Mouse (Mus musculus): ENCODE results near the gene Fign. TPM values are rescaled to one million over a fixed set of nuclear protein-coding genes. Genes with fewer than 3 reads are reported as not detected.

Fign gene
- polyA plus RNA-seq, 1 experiment from 2014 or later, result 2.8 TPM

DNA sequence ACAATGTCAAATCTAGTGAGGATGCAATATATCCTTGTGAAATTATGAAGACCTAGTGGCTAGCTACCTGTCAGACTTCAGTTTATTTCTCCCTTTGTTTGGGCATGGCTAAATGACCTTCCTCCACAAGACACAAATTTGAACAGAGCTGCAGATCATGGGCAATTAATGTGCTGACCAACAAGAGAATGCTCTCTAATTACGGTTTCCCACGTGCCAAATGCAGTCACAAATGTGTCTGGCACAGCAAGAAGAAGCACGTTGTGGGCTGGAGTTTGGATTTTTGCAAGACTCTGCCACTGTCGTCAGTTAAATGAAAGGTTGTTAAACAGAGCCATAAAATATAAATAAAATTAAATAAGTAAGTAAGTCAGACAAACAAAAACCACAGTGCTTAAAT lies 25.7 kb downstream of the Fign start:
- Histone ChIP-seq H3K9ac (ENCODE audit: low read depth, low read length) (no peak overlapping the region), H3K4me3 (ENCODE audit: low read depth, low read length) (no peak overlapping the region), H3K36me3 (ENCODE audit: control insufficient read depth, insufficient read depth) (no peaks in the 10 kb centered on the region), H3K27ac (ENCODE audit: low read length) (no peak overlapping the region), H3K4me2 (ENCODE audit: low read depth, low read length) (no peak overlapping the region), H3K27me3 (ENCODE audit: control insufficient read depth, insufficient read depth, low read depth, low read length) (no peaks in the 10 kb centered on the region), H3K4me1 (ENCODE audit: control insufficient read depth, low read depth, low read length) (no peaks in the 10 kb centered on the region), H3K9me3 (replicated peaks; ENCODE audit: control insufficient read depth, low read length) (no peaks in the 10 kb centered on the region)
- WGBS (ENCODE audit: insufficient replicate concordance), result 58% methylated on average over 4 of the region's 4 CpGs
- ATAC-seq (ENCODE audit: low read depth), result no peak

DNA sequence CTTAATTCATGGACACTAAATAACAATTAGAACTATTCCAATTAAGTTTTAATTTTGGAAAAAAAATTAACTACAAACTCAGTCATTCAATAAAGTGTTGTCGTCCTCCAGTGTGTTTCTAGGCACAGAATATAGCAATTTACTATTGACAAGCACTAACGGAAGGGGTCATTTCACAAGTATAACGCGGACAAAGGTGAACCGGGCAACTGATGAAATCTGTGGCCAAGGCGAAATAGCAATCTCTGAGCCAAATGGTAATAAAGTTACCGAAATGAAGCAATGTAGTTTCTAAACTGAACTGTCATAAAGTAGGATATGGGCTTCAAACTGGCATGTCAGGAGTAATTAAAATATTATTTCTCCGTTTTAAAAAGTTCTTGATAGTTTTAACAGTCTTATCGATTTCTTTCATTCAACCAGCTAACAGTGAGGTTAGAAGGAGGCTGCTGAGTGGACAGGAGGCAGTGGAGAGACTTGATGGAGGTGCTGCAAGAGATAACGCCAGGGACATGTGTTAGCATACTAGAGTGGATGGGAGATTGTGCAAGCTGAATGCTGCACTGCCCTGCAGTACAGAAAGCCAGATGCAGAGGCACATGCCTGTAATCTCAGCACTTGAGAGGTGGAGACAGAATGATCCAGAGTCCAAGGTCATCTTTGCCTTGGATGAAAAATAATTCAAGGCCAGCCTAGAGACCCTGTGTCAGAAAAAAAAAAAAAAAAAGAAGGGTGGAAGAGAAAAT lies 27.7 kb downstream of the Fign start:
- Histone ChIP-seq H3K9me3 (replicated peaks; ENCODE audit: control insufficient read depth, low read length) (no peaks in the 10 kb centered on the region), H3K36me3 (ENCODE audit: control insufficient read depth, insufficient read depth) (no peaks in the 10 kb centered on the region), H3K27me3 (ENCODE audit: control insufficient read depth, insufficient read depth, low read depth, low read length) (no peaks in the 10 kb centered on the region), H3K4me1 (ENCODE audit: control insufficient read depth, low read depth, low read length) (no peaks in the 10 kb centered on the region), H3K4me2 (ENCODE audit: low read depth, low read length) (no peak overlapping the region), H3K27ac (ENCODE audit: low read length) (no peak overlapping the region; the same call in 1 of the 2 replicates), H3K9ac (ENCODE audit: low read depth, low read length) (no peak overlapping the region), H3K4me3 (ENCODE audit: low read depth, low read length) (no peak overlapping the region)
- peak; percentile 91 for ATAC-seq (ENCODE audit: low read depth)
- WGBS (ENCODE audit: insufficient replicate concordance), result 53% methylated on average over 10 of the region's 10 CpGs

DNA sequence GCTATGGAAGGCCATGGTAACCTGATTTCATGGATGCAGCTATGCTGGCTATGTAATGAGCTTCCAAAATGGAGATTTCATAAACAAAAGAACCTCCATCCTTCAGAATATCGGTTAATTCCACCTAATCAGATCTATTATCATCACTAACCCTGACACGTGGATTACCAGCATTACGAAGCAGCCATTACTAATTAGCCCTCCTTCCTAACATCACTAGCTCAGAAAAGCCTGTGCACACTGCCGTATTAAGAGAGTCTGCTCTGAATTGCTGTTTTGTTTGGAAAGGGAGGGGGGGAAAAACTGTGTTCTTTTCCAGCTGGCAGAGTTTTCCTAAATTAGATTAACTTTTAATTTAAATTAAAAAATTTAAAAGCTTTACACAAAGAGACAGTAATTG lies 32.3 kb downstream of the Fign start:
- no peaks in the 10 kb centered on the region for H3K4me1 ChIP-seq (ENCODE audit: control insufficient read depth, low read depth, low read length)
- H3K27me3 ChIP-seq (ENCODE audit: control insufficient read depth, insufficient read depth, low read depth, low read length), result no peaks in the 10 kb centered on the region
- WGBS (ENCODE audit: insufficient replicate concordance), result 67% methylated on average over 4 of the region's 4 CpGs
- H3K4me3 ChIP-seq (ENCODE audit: low read depth, low read length), result no peak overlapping the region
- H3K27ac ChIP-seq (ENCODE audit: low read length), result no peak overlapping the region
- no peak for ATAC-seq (ENCODE audit: low read depth)
- no peaks in the 10 kb centered on the region for H3K36me3 ChIP-seq (ENCODE audit: control insufficient read depth, insufficient read depth)
- no peak overlapping the region for H3K9ac ChIP-seq (ENCODE audit: low read depth, low read length)
- no peak overlapping the region for H3K4me2 ChIP-seq (ENCODE audit: low read depth, low read length)
- H3K9me3 ChIP-seq (replicated peaks; ENCODE audit: control insufficient read depth, low read length), result no peaks in the 10 kb centered on the region

DNA sequence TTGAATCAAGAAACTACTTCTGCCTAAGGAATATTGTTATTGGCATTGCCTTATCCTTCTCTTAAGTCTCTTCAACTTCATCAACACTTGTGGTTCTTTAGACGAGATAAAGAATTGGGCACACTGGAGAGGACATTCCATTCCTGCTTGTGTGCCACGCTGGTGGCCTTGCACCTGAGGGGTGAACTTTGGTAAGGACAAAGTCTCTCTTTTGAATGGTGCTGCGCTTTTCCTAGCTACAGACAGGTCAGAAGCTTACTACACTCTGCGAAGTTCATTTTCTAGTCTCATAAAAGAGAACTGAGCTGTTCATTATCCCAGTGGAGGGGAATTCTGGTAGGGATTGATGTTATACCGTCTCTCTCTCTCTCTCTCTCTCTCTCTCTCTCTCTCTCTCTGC lies 38.4 kb downstream of the Fign start:
- peak; percentile 79 for ATAC-seq (ENCODE audit: low read depth)
- Histone ChIP-seq H3K36me3 (ENCODE audit: control insufficient read depth, insufficient read depth) (no peaks in the 10 kb centered on the region), H3K4me2 (ENCODE audit: low read depth, low read length) (no peak overlapping the region), H3K9ac (ENCODE audit: low read depth, low read length) (no peak overlapping the region), H3K4me1 (ENCODE audit: control insufficient read depth, low read depth, low read length) (no peaks in the 10 kb centered on the region; the same call in 1 of the 2 replicates), H3K27ac (ENCODE audit: low read length) (peak overlapping the region; percentile 49; the same call in 1 of the 2 replicates), H3K27me3 (ENCODE audit: control insufficient read depth, insufficient read depth, low read depth, low read length) (no peaks in the 10 kb centered on the region), H3K9me3 (replicated peaks; ENCODE audit: control insufficient read depth, low read length) (no peaks in the 10 kb centered on the region), H3K4me3 (ENCODE audit: low read depth, low read length) (no peak overlapping the region)
- WGBS (ENCODE audit: insufficient replicate concordance), result 51% methylated on average over 5 of the region's 5 CpGs

DNA sequence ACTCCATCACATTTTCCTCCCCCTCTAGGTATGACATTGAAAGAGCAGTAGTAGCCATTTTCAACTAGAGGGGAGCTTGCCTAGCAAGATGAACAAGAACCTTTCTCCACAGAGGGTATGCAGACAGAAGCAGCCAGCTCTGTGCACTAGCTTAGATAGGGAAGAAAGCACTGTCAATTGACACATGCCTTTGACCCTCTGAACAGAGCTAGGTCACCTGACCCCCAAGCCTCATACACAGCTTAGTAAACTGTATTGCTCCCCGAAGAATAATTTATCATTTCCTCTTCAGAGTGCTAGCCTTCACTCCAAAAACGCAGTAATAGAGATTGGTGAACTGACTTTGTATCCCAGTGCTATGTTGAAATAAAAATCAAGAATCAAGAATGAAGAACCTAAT lies 49.7 kb downstream of the Fign start:
- 43% methylated on average over 2 of the region's 2 CpGs for WGBS (ENCODE audit: insufficient replicate concordance)
- H3K9ac ChIP-seq (ENCODE audit: low read depth, low read length), result no peak overlapping the region
- H3K4me1 ChIP-seq (ENCODE audit: control insufficient read depth, low read depth, low read length), result no peaks in the 10 kb centered on the region; the same call in 1 of the 2 replicates
- no peaks in the 10 kb centered on the region for H3K27me3 ChIP-seq (ENCODE audit: control insufficient read depth, insufficient read depth, low read depth, low read length)
- H3K4me3 ChIP-seq (ENCODE audit: low read depth, low read length), result no peak overlapping the region
- H3K36me3 ChIP-seq (ENCODE audit: control insufficient read depth, insufficient read depth), result no peaks in the 10 kb centered on the region
- H3K27ac ChIP-seq (ENCODE audit: low read length), result no peak overlapping the region
- H3K9me3 ChIP-seq (replicated peaks; ENCODE audit: control insufficient read depth, low read length), result no peaks in the 10 kb centered on the region
- no peak for ATAC-seq (ENCODE audit: low read depth)
- no peak overlapping the region for H3K4me2 ChIP-seq (ENCODE audit: low read depth, low read length)

DNA sequence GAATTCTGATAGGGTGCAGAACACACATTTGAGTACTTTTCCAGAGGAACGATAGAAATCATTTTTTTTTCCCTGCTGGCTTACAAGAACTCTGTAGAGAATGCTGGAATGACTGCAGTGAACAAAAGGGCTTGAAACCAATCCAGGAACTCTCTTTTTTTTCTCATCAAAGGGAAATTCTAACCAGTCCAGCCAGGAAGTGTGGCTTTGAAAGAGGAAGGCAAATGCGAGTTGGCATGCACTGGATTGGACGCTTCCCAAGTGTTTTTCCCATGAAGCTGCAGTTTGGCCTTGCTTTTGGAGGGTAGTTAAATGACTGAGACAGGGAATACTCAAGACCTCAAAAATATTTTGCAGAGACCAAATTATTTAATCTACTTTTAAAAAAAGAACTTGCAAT lies 54.7 kb downstream of the Fign start:
- Histone ChIP-seq H3K4me1 (ENCODE audit: control insufficient read depth, low read depth, low read length) (no peaks in the 10 kb centered on the region; the same call in 1 of the 2 replicates), H3K4me2 (ENCODE audit: low read depth, low read length) (no peak overlapping the region), H3K36me3 (ENCODE audit: control insufficient read depth, insufficient read depth) (no peaks in the 10 kb centered on the region), H3K9me3 (replicated peaks; ENCODE audit: control insufficient read depth, low read length) (no peaks in the 10 kb centered on the region), H3K27me3 (ENCODE audit: control insufficient read depth, insufficient read depth, low read depth, low read length) (no peaks in the 10 kb centered on the region), H3K9ac (ENCODE audit: low read depth, low read length) (no peak overlapping the region), H3K27ac (ENCODE audit: low read length) (no peak overlapping the region), H3K4me3 (ENCODE audit: low read depth, low read length) (no peak overlapping the region)
- WGBS (ENCODE audit: insufficient replicate concordance), result 37% methylated on average over 3 of the region's 3 CpGs
- no peak for ATAC-seq (ENCODE audit: low read depth)

DNA sequence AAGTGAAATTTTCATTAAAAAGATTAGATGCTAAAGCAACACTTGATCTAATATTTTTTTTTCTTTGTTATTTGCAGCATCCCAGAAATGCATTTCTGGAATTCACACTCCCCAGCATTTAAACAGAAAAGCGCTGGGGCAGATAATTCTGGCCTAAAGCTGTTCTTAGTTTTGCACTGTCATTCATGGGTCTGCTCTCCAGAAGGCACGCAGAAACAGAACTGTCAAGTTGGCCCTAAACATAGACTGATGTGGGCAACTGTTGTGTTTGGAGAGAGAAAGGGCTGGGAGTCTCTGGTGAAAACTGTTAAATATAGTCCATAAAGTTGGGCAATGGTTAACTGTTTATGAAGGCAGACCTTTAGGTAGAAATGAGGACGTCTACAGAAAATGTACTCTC lies 62.4 kb downstream of the Fign start:
- H3K27ac ChIP-seq (ENCODE audit: low read length), result no peak overlapping the region
- 42% methylated on average over 3 of the region's 3 CpGs for whole genome bisulfite sequencing (ENCODE audit: insufficient replicate concordance)
- H3K9me3 ChIP-seq (replicated peaks; ENCODE audit: control insufficient read depth, low read length), result no peaks in the 10 kb centered on the region
- no peak overlapping the region for H3K9ac ChIP-seq (ENCODE audit: low read depth, low read length)
- H3K27me3 ChIP-seq (ENCODE audit: control insufficient read depth, insufficient read depth, low read depth, low read length), result no peaks in the 10 kb centered on the region
- no peak for ATAC-seq (ENCODE audit: low read depth)
- H3K4me1 ChIP-seq (ENCODE audit: control insufficient read depth, low read depth, low read length), result no peaks in the 10 kb centered on the region
- H3K4me3 ChIP-seq (ENCODE audit: low read depth, low read length), result no peak overlapping the region
- H3K4me2 ChIP-seq (ENCODE audit: low read depth, low read length), result no peak overlapping the region
- no peaks in the 10 kb centered on the region for H3K36me3 ChIP-seq (ENCODE audit: control insufficient read depth, insufficient read depth)

DNA sequence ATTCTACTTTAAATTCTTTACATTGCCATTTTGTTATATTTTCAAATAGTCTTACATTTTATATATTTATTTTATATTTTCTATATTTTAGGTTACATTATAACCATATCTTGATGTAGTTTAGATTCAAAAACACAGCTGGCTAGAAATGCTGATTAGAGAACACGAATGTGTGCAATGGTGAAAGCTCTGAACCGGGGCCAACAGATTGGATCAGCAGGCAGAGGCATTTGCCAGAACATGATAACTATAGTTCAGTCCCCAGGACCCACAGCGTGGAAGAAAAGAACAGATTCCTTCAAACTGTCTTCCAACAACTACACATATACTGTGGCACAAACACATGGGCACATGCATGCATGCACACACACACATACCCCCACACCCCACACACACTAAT lies 64.0 kb downstream of the Fign start:
- Histone ChIP-seq H3K4me3 (ENCODE audit: low read depth, low read length) (no peak overlapping the region), H3K27ac (ENCODE audit: low read length) (no peak overlapping the region), H3K9ac (ENCODE audit: low read depth, low read length) (no peak overlapping the region), H3K4me2 (ENCODE audit: low read depth, low read length) (no peak overlapping the region), H3K27me3 (ENCODE audit: control insufficient read depth, insufficient read depth, low read depth, low read length) (no peaks in the 10 kb centered on the region), H3K9me3 (replicated peaks; ENCODE audit: control insufficient read depth, low read length) (no peaks in the 10 kb centered on the region), H3K4me1 (ENCODE audit: control insufficient read depth, low read depth, low read length) (no peaks in the 10 kb centered on the region), H3K36me3 (ENCODE audit: control insufficient read depth, insufficient read depth) (no peaks in the 10 kb centered on the region)
- whole genome bisulfite sequencing (ENCODE audit: insufficient replicate concordance), result 66% methylated on average over 3 of the region's 3 CpGs
- ATAC-seq (ENCODE audit: low read depth), result no peak

DNA sequence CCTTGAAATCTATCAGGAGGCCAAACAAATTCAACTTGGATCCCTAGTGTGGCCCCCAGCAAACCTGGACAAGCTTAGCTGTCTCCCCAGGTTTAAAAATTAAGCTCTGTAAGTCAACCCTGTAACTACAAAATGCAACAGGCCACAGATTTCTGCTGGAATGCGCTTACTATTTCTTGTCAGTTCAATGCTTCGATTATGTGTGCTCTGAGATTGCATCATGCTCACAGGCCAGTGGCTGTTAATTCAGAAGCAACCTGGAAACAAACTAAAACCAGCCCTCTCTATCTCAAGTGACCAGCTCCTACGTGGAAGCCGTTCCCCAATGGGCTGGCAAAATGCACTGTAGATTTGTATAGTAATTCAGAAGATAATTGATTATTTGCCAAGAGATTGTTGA lies 71.9 kb downstream of the Fign start:
- Histone ChIP-seq H3K9ac (ENCODE audit: low read depth, low read length) (no peak overlapping the region), H3K4me2 (ENCODE audit: low read depth, low read length) (no peak overlapping the region), H3K9me3 (replicated peaks; ENCODE audit: control insufficient read depth, low read length) (no peaks in the 10 kb centered on the region), H3K36me3 (ENCODE audit: control insufficient read depth, insufficient read depth) (no peaks in the 10 kb centered on the region), H3K27ac (ENCODE audit: low read length) (no peak overlapping the region), H3K27me3 (ENCODE audit: control insufficient read depth, insufficient read depth, low read depth, low read length) (no peaks in the 10 kb centered on the region), H3K4me3 (ENCODE audit: low read depth, low read length) (no peak overlapping the region), H3K4me1 (ENCODE audit: control insufficient read depth, low read depth, low read length) (no peaks in the 10 kb centered on the region)
- WGBS (ENCODE audit: insufficient replicate concordance), result 51% methylated on average over 4 of the region's 4 CpGs
- peak; percentile 35; the same call in 1 of the 2 replicates for ATAC-seq (ENCODE audit: low read depth)

Data from liver, embryonic 16.5 days (tissue).